Comparison of ENCODE assay signal across 16 mouse cellular contexts in genomic region chr4:82391726-82392472, GRCm38 (mm10).
DNase-seq lines count a peak whose midpoint lies in the region; ATAC-seq and TF ChIP-seq lines count a peak whose summit lies in the region.
"Had no signal": no experiment of that assay in that cellular context is flagged by ENCODE, and none has a peak within 500 bp of the region (broad histone marks: within the 10 kb centered on the region; RNA-seq: fewer than 3 reads in every experiment).

No protein-coding gene starts in this region.

- 44% methylated on average over 6 of the region's 6 CpGs for WGBS in forebrain, embryonic 16.5 days
- WGBS in forebrain, embryonic 12.5 days = 68% methylated on average over 6 of the region's 6 CpGs
- WGBS in heart, embryonic 16.5 days = 66% methylated on average over 6 of the region's 6 CpGs
- WGBS in liver, postnatal 0 days (ENCODE audit: insufficient replicate concordance) = 62% methylated on average over 6 of the region's 6 CpGs
- 72% methylated on average over 6 of the region's 6 CpGs for WGBS in liver, embryonic 11.5 days
- WGBS in intestine, embryonic 16.5 days = 59% methylated on average over 6 of the region's 6 CpGs

- H3K27me3 ChIP-seq in forebrain, embryonic 16.5 days (replicated peaks; ENCODE audit: control insufficient read depth, insufficient read depth, low read length) = no peaks in the 10 kb centered on the region
- H3K27me3 ChIP-seq in forebrain, embryonic 12.5 days = no peaks in the 10 kb centered on the region
- H3K27me3 ChIP-seq in heart, embryonic 16.5 days (ENCODE audit: control insufficient read depth, insufficient read depth, low read length) = no peaks in the 10 kb centered on the region
- no peaks in the 10 kb centered on the region for H3K27me3 ChIP-seq in liver, postnatal 0 days (ENCODE audit: insufficient read depth, low read length)
- no peaks in the 10 kb centered on the region for H3K27me3 ChIP-seq in liver, embryonic 11.5 days (replicated peaks; ENCODE audit: control insufficient read depth, insufficient read depth, low read length)
- no peaks in the 10 kb centered on the region for H3K27me3 ChIP-seq in intestine, embryonic 16.5 days (replicated peaks; ENCODE audit: control insufficient read depth, insufficient read depth, low read length)
- H3K27me3 ChIP-seq: liver, embryonic 12.5 days; midbrain, embryonic 15.5 days had no signal

- no peaks in the 10 kb centered on the region for H3K36me3 ChIP-seq in forebrain, embryonic 16.5 days (ENCODE audit: control insufficient read depth, insufficient read depth)
- H3K36me3 ChIP-seq in forebrain, embryonic 12.5 days (replicated peaks) = no peaks in the 10 kb centered on the region
- no peaks in the 10 kb centered on the region for H3K36me3 ChIP-seq in heart, embryonic 16.5 days (ENCODE audit: control insufficient read depth, insufficient read depth)
- H3K36me3 ChIP-seq in liver, postnatal 0 days (replicated peaks; ENCODE audit: insufficient read depth, low read length) = no peaks in the 10 kb centered on the region
- no peaks in the 10 kb centered on the region for H3K36me3 ChIP-seq in liver, embryonic 11.5 days (ENCODE audit: control insufficient read depth, insufficient read depth, low read length)
- H3K36me3 ChIP-seq in intestine, embryonic 16.5 days (ENCODE audit: control insufficient read depth, insufficient read depth, low read length) = no peaks in the 10 kb centered on the region
- H3K36me3 ChIP-seq: liver, embryonic 12.5 days; midbrain, embryonic 15.5 days had no signal

- 0 out of 2 replicates have a peak overlapping the region, but pooled peaks have one; percentile 5 for H3K27ac ChIP-seq in forebrain, embryonic 16.5 days (ENCODE audit: low read length)
- no peak overlapping the region for H3K27ac ChIP-seq in forebrain, embryonic 12.5 days
- H3K27ac ChIP-seq in heart, embryonic 16.5 days (ENCODE audit: low read length) = peak overlapping the region; percentile 45; the same call in 1 of the 2 replicates
- peak overlapping the region; percentile 79 for H3K27ac ChIP-seq in liver, postnatal 0 days (ENCODE audit: low read depth)
- no peak overlapping the region for H3K27ac ChIP-seq in liver, embryonic 11.5 days (ENCODE audit: low read depth, low read length)
- peak overlapping the region; percentile 24; the same call in 1 of the 2 replicates for H3K27ac ChIP-seq in intestine, embryonic 16.5 days (ENCODE audit: low read length)
- H3K27ac ChIP-seq: hindbrain, embryonic 14.5 days; liver, embryonic 12.5 days; midbrain, embryonic 15.5 days had no signal

- no peak for TF ChIP-seq EP300 in liver, postnatal 0 days (IDR thresholded peaks at IDR 0.05; ENCODE audit: low read depth)

- DNase-seq in heart, adult 8-10 months (ENCODE audit: low spot score) = no peak
- no peak for DNase-seq in liver, postnatal 0 days
- no peak for DNase-seq in liver, embryonic 11.5 days (ENCODE audit: low spot score)
- no peak for DNase-seq in adipocyte (ENCODE audit: low spot score)
- DNase-seq: adrenal gland, postnatal 25 days; cerebellum, adult 9-11 months; kidney, adult 8-10 months; right cerebral cortex, postnatal 25 days; thymus, adult 2 months had no signal

- H3K4me3 ChIP-seq in forebrain, embryonic 16.5 days (replicated peaks; ENCODE audit: low read length) = no peak overlapping the region
- H3K4me3 ChIP-seq in forebrain, embryonic 12.5 days (replicated peaks) = no peak overlapping the region
- no peak overlapping the region for H3K4me3 ChIP-seq in heart, embryonic 16.5 days (ENCODE audit: low read length)
- H3K4me3 ChIP-seq in liver, postnatal 0 days (ENCODE audit: low read depth, low read length) = no peak overlapping the region
- no peak overlapping the region for H3K4me3 ChIP-seq in liver, embryonic 11.5 days (ENCODE audit: low read depth, low read length)
- no peak overlapping the region for H3K4me3 ChIP-seq in intestine, embryonic 16.5 days (ENCODE audit: low read length)
- H3K4me3 ChIP-seq: liver, embryonic 12.5 days; midbrain, embryonic 15.5 days had no signal

- no peak for TF ChIP-seq CTCF in liver, postnatal 0 days (IDR thresholded peaks at IDR 0.05; ENCODE audit: low read depth)

- no peak overlapping the region for H3K9ac ChIP-seq in forebrain, embryonic 16.5 days (replicated peaks; ENCODE audit: low read depth, low read length)
- no peak overlapping the region for H3K9ac ChIP-seq in forebrain, embryonic 12.5 days
- H3K9ac ChIP-seq in heart, embryonic 16.5 days (ENCODE audit: low read length) = no peak overlapping the region
- no peak overlapping the region; the same call in 1 of the 2 replicates for H3K9ac ChIP-seq in liver, postnatal 0 days (replicated peaks)
- no peak overlapping the region for H3K9ac ChIP-seq in liver, embryonic 11.5 days (ENCODE audit: low read depth, low read length)
- no peak overlapping the region for H3K9ac ChIP-seq in intestine, embryonic 16.5 days (ENCODE audit: low read depth, low read length)
- H3K9ac ChIP-seq: hindbrain, embryonic 14.5 days; liver, embryonic 12.5 days; midbrain, embryonic 15.5 days had no signal

- peak; percentile 34; the same call in 1 of the 2 replicates for ATAC-seq in forebrain, embryonic 16.5 days
- ATAC-seq in forebrain, embryonic 12.5 days (ENCODE audit: low FRiP score) = no peak
- no peak for ATAC-seq in heart, embryonic 16.5 days (replicated peaks; ENCODE audit: extremely low read depth, insufficient read depth, low FRiP score)
- ATAC-seq in liver, postnatal 0 days = no peak
- ATAC-seq in liver, embryonic 11.5 days (replicated peaks; ENCODE audit: low FRiP score) = no peak
- ATAC-seq in intestine, embryonic 16.5 days = no peak
- ATAC-seq: liver, embryonic 12.5 days; midbrain, embryonic 15.5 days had no signal

- peaks cover 31% of the 10 kb centered on the region for H3K4me1 ChIP-seq in forebrain, embryonic 16.5 days (replicated peaks; ENCODE audit: control insufficient read depth, insufficient read depth, low read length)
- H3K4me1 ChIP-seq in forebrain, embryonic 12.5 days = peaks cover 8% of the 10 kb centered on the region; the same call in 1 of the 2 replicates
- H3K4me1 ChIP-seq in heart, embryonic 16.5 days (ENCODE audit: control insufficient read depth, insufficient read depth, low read length) = peaks cover 42% of the 10 kb centered on the region
- peaks cover 11% of the 10 kb centered on the region; the same call in 1 of the 2 replicates for H3K4me1 ChIP-seq in liver, postnatal 0 days (ENCODE audit: insufficient read depth)
- no peaks in the 10 kb centered on the region; the same call in 1 of the 2 replicates for H3K4me1 ChIP-seq in liver, embryonic 11.5 days (replicated peaks; ENCODE audit: control insufficient read depth, insufficient read depth, low read length)
- peaks cover 36% of the 10 kb centered on the region for H3K4me1 ChIP-seq in intestine, embryonic 16.5 days (ENCODE audit: control insufficient read depth, insufficient read depth, low read length)

- no peak overlapping the region for H3K4me2 ChIP-seq in forebrain, embryonic 16.5 days (ENCODE audit: low read length)
- H3K4me2 ChIP-seq in forebrain, embryonic 12.5 days = no peak overlapping the region
- no peak overlapping the region for H3K4me2 ChIP-seq in heart, embryonic 16.5 days (ENCODE audit: low read depth, low read length)
- no peak overlapping the region for H3K4me2 ChIP-seq in liver, postnatal 0 days (ENCODE audit: low read depth, low read length)
- no peak overlapping the region for H3K4me2 ChIP-seq in liver, embryonic 11.5 days
- no peak overlapping the region for H3K4me2 ChIP-seq in intestine, embryonic 16.5 days (ENCODE audit: low read depth, low read length)
- H3K4me2 ChIP-seq: hindbrain, embryonic 14.5 days; liver, embryonic 12.5 days; midbrain, embryonic 15.5 days had no signal

- H3K9me3 ChIP-seq in forebrain, embryonic 16.5 days (ENCODE audit: control insufficient read depth, low read length) = no peaks in the 10 kb centered on the region
- no peaks in the 10 kb centered on the region for H3K9me3 ChIP-seq in forebrain, embryonic 12.5 days
- H3K9me3 ChIP-seq in heart, embryonic 16.5 days (replicated peaks; ENCODE audit: control insufficient read depth, low read length) = no peaks in the 10 kb centered on the region
- no peaks in the 10 kb centered on the region for H3K9me3 ChIP-seq in liver, postnatal 0 days (ENCODE audit: low read length)
- no peaks in the 10 kb centered on the region for H3K9me3 ChIP-seq in liver, embryonic 11.5 days (ENCODE audit: control insufficient read depth, low read length)
- no peaks in the 10 kb centered on the region for H3K9me3 ChIP-seq in intestine, embryonic 16.5 days (ENCODE audit: control insufficient read depth, low read length)
- H3K9me3 ChIP-seq: liver, embryonic 12.5 days; midbrain, embryonic 15.5 days had no signal

Comparison
In these comparisons a context has a peak if more than half of its experiments do, and no peak if none do; other contexts are left out.
1. H3K27ac ChIP-seq: peak in forebrain, embryonic 16.5 days (single experiment), heart, embryonic 16.5 days (single experiment), liver, postnatal 0 days (single experiment) and intestine, embryonic 16.5 days (single experiment); none in forebrain, embryonic 12.5 days (single experiment) and liver, embryonic 11.5 days (single experiment).